Mouse (Mus musculus): ENCODE results near the gene Capn10.

GRCm38 (mm10) chr1:92933611-92934010 lies 565 bp upstream of the Capn10 start:
- TF ChIP-seq POLR2A (IDR thresholded peaks at IDR 0.05; ENCODE audit: borderline replicate concordance, control insufficient read depth, low read depth, low read length) (no peak), CTCF (IDR thresholded peaks at IDR 0.05; ENCODE audit: control insufficient read depth, insufficient read depth, low read length) (no peak)

Data from bone marrow, adult 2 months (tissue).